Mouse (Mus musculus): ENCODE results near the gene Me3.
"Not testable (repeated sequence)": the region's sequence is repeated elsewhere in the genome, so short reads cannot be mapped to it uniquely, and the experiment has no call there.

Me3 gene

GRCm38 (mm10) chr7:89726712-89727111, 94.5 kb downstream of the Me3 start:
- DNase-seq (ENCODE audit: extremely low read depth, low read depth, low spot score), result no peak

GRCm38 (mm10) chr7:89727615-89728014, 95.4 kb downstream of the Me3 start:
- DNase-seq (ENCODE audit: extremely low read depth, low read depth, low spot score), result no peak

GRCm38 (mm10) chr7:89728393-89728792, 96.2 kb downstream of the Me3 start:
- DNase-seq (ENCODE audit: extremely low read depth, low read depth, low spot score), result no peak

GRCm38 (mm10) chr7:89730514-89730913, 98.3 kb downstream of the Me3 start:
- DNase-seq (ENCODE audit: extremely low read depth, low read depth, low spot score), result no peak

GRCm38 (mm10) chr7:89731115-89731514, 98.9 kb downstream of the Me3 start:
- not testable (repeated sequence) for DNase-seq (ENCODE audit: extremely low read depth, low read depth, low spot score)

- DNase-seq (ENCODE audit: extremely low read depth, low read depth, low spot score), result no peak
Observed at GRCm38 (mm10) chr7:89748415-89748814, 116.2 kb downstream of the Me3 start.

GRCm38 (mm10) chr7:89749183-89749582, 117.0 kb downstream of the Me3 start:
- DNase-seq (ENCODE audit: extremely low read depth, low read depth, low spot score), result no peak

- DNase-seq (ENCODE audit: extremely low read depth, low read depth, low spot score), result no peak
Observed at GRCm38 (mm10) chr7:89766678-89767508, 134.7 kb downstream of the Me3 start.

- no peak for DNase-seq (ENCODE audit: extremely low read depth, low read depth, low spot score)
Observed at GRCm38 (mm10) chr7:89769106-89769896, 137.1 kb downstream of the Me3 start.

GRCm38 (mm10) chr7:89770021-89770420, 137.8 kb downstream of the Me3 start:
- DNase-seq (ENCODE audit: extremely low read depth, low read depth, low spot score), result no peak

GRCm38 (mm10) chr7:89772906-89773305, 140.7 kb downstream of the Me3 start:
- DNase-seq (ENCODE audit: extremely low read depth, low read depth, low spot score), result no peak

- no peak for DNase-seq (ENCODE audit: extremely low read depth, low read depth, low spot score)
Observed at GRCm38 (mm10) chr7:89773352-89773921, 141.2 kb downstream of the Me3 start.

GRCm38 (mm10) chr7:89773926-89774325, 141.7 kb downstream of the Me3 start:
- no peak for DNase-seq (ENCODE audit: extremely low read depth, low read depth, low spot score)

- DNase-seq (ENCODE audit: extremely low read depth, low read depth, low spot score), result no peak
Observed at GRCm38 (mm10) chr7:89775848-89776247, 143.7 kb downstream of the Me3 start.

GRCm38 (mm10) chr7:89781391-89781790, 149.2 kb downstream of the Me3 start:
- no peak for DNase-seq (ENCODE audit: extremely low read depth, low read depth, low spot score)

GRCm38 (mm10) chr7:89787735-89788134, 155.5 kb downstream of the Me3 start:
- no peak for DNase-seq (ENCODE audit: extremely low read depth, low read depth, low spot score)

GRCm38 (mm10) chr7:89792576-89792975, 160.4 kb downstream of the Me3 start:
- no peak for DNase-seq (ENCODE audit: extremely low read depth, low read depth, low spot score)

GRCm38 (mm10) chr7:89795366-89795765, 163.2 kb downstream of the Me3 start:
- DNase-seq (ENCODE audit: extremely low read depth, low read depth, low spot score), result no peak

GRCm38 (mm10) chr7:89796351-89796801, 164.2 kb downstream of the Me3 start:
- DNase-seq (ENCODE audit: extremely low read depth, low read depth, low spot score), result no peak

GRCm38 (mm10) chr7:89798358-89799020, 166.3 kb downstream of the Me3 start:
- DNase-seq (ENCODE audit: extremely low read depth, low read depth, low spot score), result no peak

GRCm38 (mm10) chr7:89802447-89802846, 170.3 kb downstream of the Me3 start:
- no peak for DNase-seq (ENCODE audit: extremely low read depth, low read depth, low spot score)
